Mouse (Mus musculus): Measurements from ENCODE around the gene Omd.

DNA sequence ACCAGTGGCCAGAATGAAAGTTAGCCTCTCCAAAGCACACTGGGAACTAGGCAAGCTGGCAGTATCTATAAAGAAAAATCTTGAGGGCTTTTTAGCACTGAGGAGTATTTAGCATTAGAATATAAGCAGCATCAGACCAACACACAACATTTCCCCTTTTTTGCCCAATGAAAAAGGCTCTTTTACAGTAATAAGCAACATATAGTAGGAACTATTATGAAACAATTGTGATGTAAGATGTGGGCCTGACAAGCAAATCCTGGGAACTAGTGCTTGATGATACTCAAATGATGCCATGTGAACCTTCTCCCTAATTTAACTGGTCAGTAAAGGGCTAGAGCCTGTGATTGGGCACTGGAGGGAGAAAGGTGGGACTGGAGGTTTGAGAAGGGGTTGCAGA, 45.9 kb downstream of the Omd start:
- no peak for TF ChIP-seq GATA1 (IDR thresholded peaks at IDR 0.05; ENCODE audit: low read length)
- no peak for TF ChIP-seq TAL1 (IDR thresholded peaks at IDR 0.05; ENCODE audit: low read length)

All from erythroblast, embryonic 14.5 days (primary cell).